Mouse (Mus musculus) myocyte (in vitro differentiated cells): ENCODE results near the gene Nub1. TPM values are rescaled to one million over a fixed set of nuclear protein-coding genes. Genes with fewer than 3 reads are reported as not detected.

ENCODE experiments used
- H3K27me3 ChIP-seq: one replicate; pipeline ENCODE4 v1.6.1; 2011; ENCODE audit not compliant: control insufficient read depth, insufficient read depth, insufficient read length
- H3K36me3 ChIP-seq: one replicate; pipeline ENCODE4 v1.6.1; 2011; ENCODE audit not compliant: control insufficient read depth, insufficient read depth
- H3K4me2 ChIP-seq: one replicate; pipeline ENCODE4 v1.6.1; 2011; ENCODE audit warnings: low read depth, control low read depth
- H3K4me3 ChIP-seq: one replicate; pipeline ENCODE4 v1.5.1; 2011; ENCODE audit warnings: mild to moderate bottlenecking, control low read depth, moderate library complexity
- H3K79me2 ChIP-seq: one replicate; pipeline ENCODE4 v1.6.1; 2011; ENCODE audit not compliant: control insufficient read depth, insufficient read depth
- H3ac ChIP-seq: one replicate; pipeline ENCODE4 v1.6.1; 2011; ENCODE audit not compliant: control insufficient read depth, insufficient read length
- CEBPB ChIP-seq: IDR thresholded peaks from 2 replicates; pipeline ENCODE4 v1.6.1; 2011; ENCODE audit warnings: mild to moderate bottlenecking, moderate library complexity; ENCODE audit not compliant: poor library complexity, insufficient read depth, severe bottlenecking
- E2F4 ChIP-seq: IDR thresholded peaks from one replicate; pipeline ENCODE4 v1.6.1; 2011; ENCODE audit warnings: mild to moderate bottlenecking, control low read depth, moderate library complexity; ENCODE audit not compliant: insufficient read depth
- MAX ChIP-seq: IDR thresholded peaks from one replicate; pipeline ENCODE4 v1.6.1; 2011; ENCODE audit warnings: low read depth, mild to moderate bottlenecking, control low read depth
- MYOD1 ChIP-seq, 3 experiments: IDR thresholded peaks; one replicate each; pipeline ENCODE4 v1.6.1; 2011; ENCODE audit warnings: control low read depth in 2 of 3, low read depth in 2 of 3, mild to moderate bottlenecking in 2 of 3, moderate library complexity in 1 of 3; ENCODE audit not compliant: insufficient read length in 2 of 3, control insufficient read depth in 1 of 3
- MYOG ChIP-seq, 3 experiments: IDR thresholded peaks; one replicate each; pipeline ENCODE4 v1.6.1; 2011; ENCODE audit warnings: control low read depth in 2 of 3, low read depth in 2 of 3, mild to moderate bottlenecking in 2 of 3; ENCODE audit not compliant: insufficient read length in 2 of 3, control insufficient read depth in 1 of 3, insufficient read depth in 1 of 3
- POLR2A ChIP-seq: IDR thresholded peaks from one replicate; pipeline ENCODE4 v1.6.1; 2011; ENCODE audit warnings: low read depth, mild to moderate bottlenecking, control low read depth, moderate library complexity; ENCODE audit not compliant: insufficient read length
- POLR2AphosphoS2 ChIP-seq: IDR thresholded peaks from one replicate; pipeline ENCODE4 v1.6.1; 2011; ENCODE audit warnings: low read depth, control low read depth; ENCODE audit not compliant: insufficient read length
- REST ChIP-seq: IDR thresholded peaks from one replicate; pipeline ENCODE4 v1.6.1; 2011; ENCODE audit warnings: mild to moderate bottlenecking, control low read depth, moderate library complexity; ENCODE audit not compliant: insufficient read depth, insufficient read length
- SRF ChIP-seq: IDR thresholded peaks from one replicate; pipeline ENCODE4 v1.6.1; 2011; ENCODE audit warnings: low read depth; ENCODE audit not compliant: control insufficient read depth, insufficient read length
- TCF12 ChIP-seq: IDR thresholded peaks from one replicate; pipeline ENCODE4 v1.6.1; 2011; ENCODE audit warnings: mild to moderate bottlenecking, control low read depth; ENCODE audit not compliant: poor library complexity, insufficient read depth, severe bottlenecking
- TCF3 ChIP-seq: IDR thresholded peaks from one replicate; pipeline ENCODE4 v1.6.1; 2011; ENCODE audit warnings: low read depth, control low read depth; ENCODE audit not compliant: insufficient read length
- USF1 ChIP-seq: IDR thresholded peaks from one replicate; pipeline ENCODE4 v1.6.1; 2011; ENCODE audit warnings: low read depth, mild to moderate bottlenecking, control low read depth, moderate library complexity
- polyA plus RNA-seq: library from polyadenylated mRNA; unstranded; fragments of >200 nt; fragmentation: generic; extraction: Trizol; gene quantifications from one replicate; pipeline ENCODE4 v1.2.1, GENCODE M21; 2012; ENCODE audit warnings: missing spikeins

Nub1 gene
- polyA plus RNA-seq, 1 experiment, result 28.5 TPM

- H3K4me3 ChIP-seq, result no peak overlapping the region
- no peak overlapping the region for H3ac ChIP-seq
- peaks cover 20% of the 10 kb centered on the region for H3K27me3 ChIP-seq
- no peak for TF ChIP-seq SRF
- TF ChIP-seq TCF12, result no peak
- no peak for TF ChIP-seq USF1
- no peak for TF ChIP-seq POLR2AphosphoS2
- no peak for TF ChIP-seq MYOD1 (IDR thresholded peaks at IDR 0.05; ENCODE audit: control insufficient read depth in 1 of 3, insufficient read length in 2 of 3, low read depth in 2 of 3)
- no peak for TF ChIP-seq MYOG (IDR thresholded peaks at IDR 0.05; ENCODE audit: control insufficient read depth in 1 of 3, insufficient read depth in 1 of 3, insufficient read length in 2 of 3, low read depth in 2 of 3)
- no peak for TF ChIP-seq TCF3
- TF ChIP-seq REST, result no peak
- TF ChIP-seq POLR2A, result no peak
- no peak for TF ChIP-seq E2F4
- no peak for TF ChIP-seq MAX
- no peak for TF ChIP-seq CEBPB
- H3K4me2 ChIP-seq, result no peak overlapping the region
- no peaks in the 10 kb centered on the region for H3K36me3 ChIP-seq
- H3K79me2 ChIP-seq, result no peaks in the 10 kb centered on the region
Measured at GRCm38 (mm10) chr5:24713987-24714386, 28.7 kb downstream of the Nub1 start.

GRCm38 (mm10) chr5:24718076-24718475, 32.7 kb downstream of the Nub1 start:
- TF ChIP-seq MAX (no peak), MYOG (IDR thresholded peaks at IDR 0.05; ENCODE audit: control insufficient read depth in 1 of 3, insufficient read depth in 1 of 3, insufficient read length in 2 of 3, low read depth in 2 of 3) (no peak), POLR2AphosphoS2 (no peak), TCF12 (no peak), CEBPB (no peak), SRF (no peak), USF1 (no peak), TCF3 (no peak), POLR2A (no peak), MYOD1 (IDR thresholded peaks at IDR 0.05; ENCODE audit: control insufficient read depth in 1 of 3, insufficient read length in 2 of 3, low read depth in 2 of 3) (no peak), REST (no peak), E2F4 (no peak)
- Histone ChIP-seq H3K4me2 (no peak overlapping the region), H3K27me3 (peaks cover 40% of the 10 kb centered on the region), H3K79me2 (no peaks in the 10 kb centered on the region), H3K4me3 (no peak overlapping the region), H3ac (no peak overlapping the region), H3K36me3 (no peaks in the 10 kb centered on the region)

GRCm38 (mm10) chr5:24719852-24720251, 34.5 kb downstream of the Nub1 start:
- Histone ChIP-seq H3K36me3 (no peaks in the 10 kb centered on the region), H3K27me3 (peaks cover 40% of the 10 kb centered on the region), H3K4me2 (no peak overlapping the region), H3K4me3 (no peak overlapping the region), H3K79me2 (no peaks in the 10 kb centered on the region), H3ac (no peak overlapping the region)
- TF ChIP-seq SRF, result no peak
- no peak for TF ChIP-seq TCF12
- TF ChIP-seq MAX, result no peak
- TF ChIP-seq REST, result no peak
- TF ChIP-seq USF1, result no peak
- TF ChIP-seq TCF3, result no peak

- TF ChIP-seq E2F4 (no peak), REST (no peak), MAX (no peak), MYOD1 (IDR thresholded peaks at IDR 0.05; ENCODE audit: control insufficient read depth in 1 of 3, insufficient read length in 2 of 3, low read depth in 2 of 3) (no peak), CEBPB (no peak), TCF12 (no peak)
- no peaks in the 10 kb centered on the region for H3K79me2 ChIP-seq
- no peak overlapping the region for H3ac ChIP-seq
- no peak overlapping the region for H3K4me3 ChIP-seq
- peaks cover 38% of the 10 kb centered on the region for H3K27me3 ChIP-seq
- no peak overlapping the region for H3K4me2 ChIP-seq
- H3K36me3 ChIP-seq, result no peaks in the 10 kb centered on the region
Measured at GRCm38 (mm10) chr5:24723527-24724269, 38.4 kb downstream of the Nub1 start.

DNA sequence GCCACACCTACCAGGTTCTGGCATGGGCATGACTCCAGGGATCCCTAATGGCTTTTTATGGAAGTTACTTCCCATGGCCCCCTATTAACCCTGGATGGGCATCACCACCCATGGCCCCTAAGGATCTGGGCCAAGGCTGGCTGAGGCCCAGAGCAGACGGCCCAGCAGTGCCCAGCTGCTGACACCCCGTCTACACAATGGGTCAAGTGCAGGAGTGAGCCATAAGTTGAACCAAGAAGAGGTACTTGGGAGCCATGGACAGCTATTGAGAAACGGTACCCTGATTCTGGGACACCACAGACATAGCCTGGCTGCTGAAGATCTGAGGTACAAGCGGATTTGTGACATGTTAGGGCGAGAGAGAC, 38.9 kb downstream of the Nub1 start:
- Histone ChIP-seq H3K4me3 (no peak overlapping the region), H3K79me2 (no peaks in the 10 kb centered on the region), H3ac (no peak overlapping the region), H3K27me3 (peaks cover 43% of the 10 kb centered on the region), H3K36me3 (no peaks in the 10 kb centered on the region), H3K4me2 (no peak overlapping the region)
- TF ChIP-seq TCF3, result no peak
- TF ChIP-seq USF1, result no peak
- TF ChIP-seq E2F4, result no peak
- no peak for TF ChIP-seq POLR2A
- no peak for TF ChIP-seq SRF
- no peak for TF ChIP-seq MYOD1 (IDR thresholded peaks at IDR 0.05; ENCODE audit: control insufficient read depth in 1 of 3, insufficient read length in 2 of 3, low read depth in 2 of 3)
- TF ChIP-seq REST, result no peak
- TF ChIP-seq MAX, result no peak
- TF ChIP-seq CEBPB, result no peak
- no peak for TF ChIP-seq POLR2AphosphoS2
